Mouse (Mus musculus) embryonic stem cell, embryonic (primary cell): ENCODE data around the gene Bcar1.

Source experiments
- CTCF ChIA-PET, 4 experiments: fragments of 300-600 bp in 2 of 4; fragments of 350-600 bp in 2 of 4; sonication (Branson Sonifier 250); formaldehyde crosslinking; loops; one replicate each; lab custom pipeline; 2022; ENCODE audit warnings: inconsistent platforms in 2 of 4; lab: Charles Lee
- POLR2A ChIA-PET, 4 experiments: fragments of 300-600 bp in 2 of 4; fragments of 350-600 bp in 2 of 4; sonication (Branson Sonifier 250); formaldehyde crosslinking; loops; one replicate each; lab custom pipeline; 2022; ENCODE audit warnings: antibody characterized with exemption in 4 of 4, inconsistent platforms in 1 of 4; lab: Charles Lee

Gene Bcar1

DNA sequence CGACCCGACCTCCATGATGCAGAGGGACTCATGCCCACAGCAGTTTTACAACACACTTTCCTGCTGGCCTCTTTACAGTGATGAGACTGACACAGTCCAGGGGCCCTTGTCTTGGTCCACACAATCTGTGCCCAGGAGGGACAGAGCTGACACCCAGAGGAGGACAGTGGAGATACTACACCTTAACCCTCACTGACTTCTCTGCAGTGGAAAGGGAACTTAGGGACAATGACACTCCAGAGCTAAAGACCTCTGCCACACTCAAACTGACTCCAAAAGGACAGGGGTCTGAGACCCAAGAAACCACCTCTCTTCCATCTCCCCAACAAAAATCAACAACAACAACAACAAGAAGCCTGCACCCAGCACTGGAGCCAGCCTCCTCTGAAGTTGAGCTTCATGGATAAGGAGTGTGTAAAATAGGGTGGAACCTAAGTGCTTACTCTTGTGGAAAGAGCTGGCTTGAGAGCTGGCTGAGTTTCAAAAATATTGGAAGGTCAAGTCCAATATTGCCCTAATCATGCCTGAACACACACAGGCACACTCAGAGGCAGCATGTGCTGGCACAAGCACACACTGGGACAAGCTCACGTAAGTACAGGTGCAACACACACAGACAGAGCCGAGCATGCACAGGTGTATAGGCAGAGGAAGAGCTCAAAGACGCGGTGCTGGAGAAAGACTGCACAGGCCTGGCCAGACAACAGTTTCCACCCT, 9.2 kb downstream of the Bcar1 start:
- POLR2A ChIA-PET, result interaction anchor here in 3 of 4 experiments (1.0 to 6.2 kb wide), 9 partner anchors 8 to 90 kb away, joined by 3 to 46 read pairs (median 4); no protein-coding TSS in a partner anchor
- CTCF ChIA-PET, result interaction anchor here in 2 of 4 experiments (1.0 to 3.7 kb wide), 3 partner anchors 16 to 18 kb away, joined by 3 to 16 read pairs (median 4); no protein-coding TSS in a partner anchor

DNA sequence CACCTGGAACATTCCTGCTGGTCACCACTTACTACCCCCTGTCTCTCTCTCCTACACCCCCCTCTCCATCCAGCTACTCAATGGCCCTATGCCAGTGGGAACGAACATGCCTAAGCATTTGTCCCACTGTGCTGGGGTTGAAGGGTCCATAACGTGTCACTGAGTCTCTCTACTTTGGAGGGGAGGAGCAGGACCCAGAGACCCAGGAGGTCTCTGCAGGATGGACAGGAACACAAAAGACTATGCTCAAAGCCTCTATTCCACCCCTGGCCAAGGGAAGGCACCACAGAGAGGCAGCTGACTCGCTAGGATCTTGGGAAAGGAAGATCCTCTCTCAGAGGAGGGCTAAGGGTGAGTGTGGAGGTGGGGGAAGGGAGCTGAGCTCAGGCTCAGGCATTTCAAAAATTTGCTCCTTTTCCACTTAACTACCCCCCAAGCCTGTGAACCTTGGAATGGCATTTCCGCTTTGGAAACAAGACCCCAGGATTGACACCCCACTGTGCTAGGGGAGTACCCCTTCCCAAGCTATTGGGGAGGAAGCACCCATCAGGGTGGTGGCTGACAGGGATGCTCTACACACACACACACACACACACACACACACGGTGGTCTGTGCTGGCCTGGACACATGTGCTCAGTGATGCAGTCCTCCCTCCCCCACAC, 9.9 kb downstream of the Bcar1 start:
- ChIA-PET CTCF (interaction anchor here in 2 of 4 experiments (0.6 to 3.7 kb wide), 5 partner anchors 9 to 32 kb away, joined by 3 to 16 read pairs (median 3); no protein-coding TSS in a partner anchor), POLR2A (interaction anchor here in 3 of 4 experiments (0.6 to 6.2 kb wide), 20 partner anchors 8 to 415 kb away, joined by 3 to 46 read pairs (median 4); partner anchors contain the start of gene Zfp1 (in 1 of the 3))

DNA sequence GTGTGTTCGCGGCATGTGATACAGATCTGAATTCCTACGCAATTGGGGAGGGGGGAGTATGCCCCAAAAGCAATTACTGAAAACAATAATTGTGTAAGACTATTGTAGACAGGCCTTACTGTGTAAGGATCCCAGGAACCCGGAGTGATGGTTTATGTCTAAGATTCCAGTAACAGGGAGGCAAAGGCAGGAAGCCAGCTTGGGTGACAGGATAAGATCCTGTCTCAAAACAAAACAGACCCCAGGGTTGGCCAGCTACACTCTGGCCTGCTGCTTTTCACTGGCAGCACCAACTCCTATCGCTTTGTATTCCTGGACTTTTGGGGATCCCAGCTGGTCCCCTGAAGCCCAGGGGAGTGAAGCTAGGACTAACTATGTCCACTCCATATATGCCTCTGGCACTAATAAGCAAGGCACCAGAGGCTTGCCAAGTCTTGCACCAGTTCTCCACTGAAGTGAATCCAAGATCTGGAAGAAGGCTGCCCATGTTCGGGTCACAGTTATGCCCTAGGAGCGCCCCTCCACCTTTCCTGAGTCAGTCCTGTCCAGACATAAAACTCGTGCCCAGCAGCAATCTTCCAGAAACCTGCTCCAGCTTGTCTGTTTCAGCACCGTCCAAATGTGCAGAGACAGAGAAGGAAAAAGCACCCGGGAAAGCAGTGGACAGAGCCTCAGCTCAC, 11.1 kb downstream of the Bcar1 start:
- POLR2A ChIA-PET, result interaction anchor here (0.5 to 6.2 kb wide), 42 partner anchors 9 to 718 kb away, joined by 3 to 46 read pairs (median 4); partner anchors contain the start of genes Adat1 (in 1 of the 4), Tmem170 (in 1 of the 4), Tmem231 (in 1 of the 4) and Zfp1 (in 1 of the 4)
- CTCF ChIA-PET, result interaction anchor here in 3 of 4 experiments (0.5 to 3.7 kb wide), 14 partner anchors 10 to 302 kb away, joined by 3 to 16 read pairs (median 3); no protein-coding TSS in a partner anchor

DNA sequence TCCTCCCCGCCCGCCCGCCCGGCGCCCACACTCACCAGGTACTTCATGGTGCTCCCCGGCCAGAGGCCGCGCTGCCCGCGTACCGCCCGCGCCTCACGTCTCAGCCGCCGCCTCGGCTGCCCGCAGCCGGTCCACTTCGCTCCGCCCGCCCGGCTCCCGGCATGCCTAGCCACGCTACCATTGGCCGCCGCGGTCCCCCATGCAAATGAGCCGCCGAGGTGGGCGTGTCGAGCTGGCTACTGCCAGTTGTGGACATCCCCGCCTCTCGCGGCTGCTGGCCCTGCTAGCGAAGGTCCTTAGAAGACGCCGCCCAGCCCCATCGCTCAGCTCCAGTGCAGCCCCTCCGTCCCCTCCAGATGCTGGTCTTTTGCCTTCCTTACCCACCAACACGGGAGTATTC, 11.6 kb downstream of the Bcar1 start:
- ChIA-PET POLR2A (interaction anchor here (0.5 to 6.2 kb wide), 42 partner anchors 9 to 719 kb away, joined by 3 to 46 read pairs (median 4); partner anchors contain the start of genes Adat1 (in 1 of the 4), Tmem170 (in 1 of the 4), Tmem231 (in 1 of the 4) and Zfp1 (in 1 of the 4)), CTCF (interaction anchor here in 2 of 4 experiments (0.5 to 3.7 kb wide), 11 partner anchors 11 to 303 kb away, joined by 3 to 16 read pairs (median 3); no protein-coding TSS in a partner anchor)

DNA sequence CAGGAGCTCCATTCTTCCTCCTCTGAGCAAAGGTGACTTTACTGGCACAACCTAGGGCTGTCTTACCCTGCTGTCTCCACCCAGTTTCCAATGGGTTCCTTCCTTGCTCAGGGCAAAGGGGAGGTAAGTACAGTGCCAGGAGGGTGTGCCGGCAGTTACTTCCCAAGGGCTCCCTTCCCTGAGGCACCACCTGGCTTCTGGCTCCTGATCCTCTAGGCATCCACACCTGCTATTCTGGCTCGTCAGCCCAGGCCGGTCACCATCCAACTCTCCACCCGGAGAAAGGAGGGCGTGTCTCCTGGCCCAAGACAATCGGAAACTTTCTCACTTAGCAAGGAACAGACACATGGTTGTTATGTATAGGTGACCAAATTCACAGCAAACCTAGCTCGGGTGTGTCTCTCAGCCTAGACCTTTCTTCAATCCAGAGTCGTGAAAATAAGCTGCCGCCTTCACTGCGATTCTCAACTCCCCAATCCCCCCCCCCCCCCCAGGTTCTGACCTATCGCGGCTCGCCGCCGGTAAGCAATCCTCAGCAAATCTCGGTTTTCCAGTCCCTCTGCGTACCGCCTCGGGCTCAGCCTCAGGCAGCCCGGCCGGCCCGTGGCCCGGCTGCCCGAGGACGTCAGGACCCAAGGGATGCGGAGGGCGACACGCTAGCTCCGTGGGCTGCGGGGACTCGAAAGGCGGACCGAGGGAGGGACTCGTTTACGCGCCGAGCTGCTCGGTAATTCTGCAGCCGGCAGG, 12.2 kb downstream of the Bcar1 start:
- ChIA-PET POLR2A (interaction anchor here (0.6 to 6.2 kb wide), 45 partner anchors 10 to 719 kb away, joined by 3 to 46 read pairs (median 4); partner anchors contain the start of genes Adat1 (in 1 of the 4), Gabarapl2 (in 1 of the 4), Tmem170 (in 1 of the 4) and Zfp1 (in 1 of the 4)), CTCF (interaction anchor here (0.6 to 3.7 kb wide), 10 partner anchors 11 to 339 kb away, joined by 3 to 16 read pairs (median 3); no protein-coding TSS in a partner anchor)

DNA sequence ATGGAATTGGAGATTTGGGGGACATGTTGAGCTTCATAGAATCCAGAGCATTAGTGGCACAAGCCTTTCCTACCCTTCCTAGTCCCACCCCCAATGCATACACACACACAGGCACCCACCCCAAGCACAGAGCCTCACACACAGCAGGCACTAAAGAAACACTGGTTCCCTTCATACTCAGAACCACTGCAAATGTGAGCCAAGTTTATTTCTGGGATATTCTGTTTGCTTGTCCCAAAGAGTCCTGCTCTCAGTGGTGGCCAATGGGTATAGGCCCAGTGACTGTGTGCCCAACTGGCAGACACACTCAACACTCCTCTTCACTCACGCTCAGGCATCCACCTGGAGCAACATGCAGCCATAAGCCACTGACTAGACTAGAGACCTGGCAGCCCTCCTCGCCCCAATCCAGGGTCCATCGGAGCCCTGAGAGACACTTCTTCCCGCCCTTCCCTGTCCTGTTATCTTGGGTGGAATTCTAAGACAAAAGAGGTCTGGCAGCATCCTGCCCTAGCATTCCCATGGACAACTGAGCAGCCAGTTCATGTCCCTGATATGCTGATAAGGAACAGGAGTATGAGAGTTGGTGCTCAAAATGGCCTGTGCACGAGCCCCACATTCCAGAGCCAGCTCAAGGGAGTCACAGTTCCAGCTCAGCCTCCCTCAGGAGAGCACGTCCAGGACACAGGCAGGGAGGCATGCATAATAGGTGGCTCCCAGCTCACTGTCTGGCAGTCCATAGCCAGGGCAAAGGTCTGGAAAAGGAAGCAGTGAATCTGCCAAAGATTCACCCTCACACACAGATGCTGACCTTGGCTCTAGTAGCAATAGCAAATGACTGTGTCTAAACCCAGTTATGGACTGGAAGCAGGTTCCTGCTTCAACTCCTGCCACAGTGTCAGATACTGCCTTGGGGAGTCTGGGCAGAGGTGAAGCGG, 14.1 kb downstream of the Bcar1 start:
- ChIA-PET CTCF (interaction anchor here in 2 of 4 experiments (0.9 to 1.4 kb wide), 4 partner anchors 11 to 53 kb away, joined by 3 to 4 read pairs (median 3); no protein-coding TSS in a partner anchor), POLR2A (interaction anchor here in 3 of 4 experiments (0.7 to 6.2 kb wide), 7 partner anchors 8 to 233 kb away, joined by 3 to 46 read pairs (median 3); partner anchors contain the start of gene Gabarapl2 (in 1 of the 3))

DNA sequence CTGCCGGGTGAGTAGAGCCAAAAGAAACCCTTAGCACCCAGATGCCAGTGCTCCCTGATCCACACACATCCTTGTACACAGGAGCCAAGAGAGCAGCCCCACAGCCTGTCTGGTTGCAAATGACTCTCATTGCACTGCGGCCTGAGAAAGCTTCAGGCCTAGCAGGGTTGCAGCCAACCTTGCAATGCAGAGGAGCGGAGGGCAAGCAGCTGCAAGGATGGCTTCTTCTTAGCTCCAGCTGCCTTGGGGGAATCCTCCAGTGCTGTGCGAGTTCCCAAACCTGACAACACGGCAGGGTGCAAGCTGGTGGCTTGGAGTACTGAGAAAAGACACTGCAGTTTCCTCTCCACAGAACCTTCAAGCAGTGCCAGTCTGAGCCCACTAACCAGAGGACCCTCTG, 15.1 kb downstream of the Bcar1 start:
- ChIA-PET CTCF (interaction anchor here in 3 of 4 experiments (0.6 to 0.9 kb wide), 3 partner anchors 9 to 75 kb away, joined by 3 read pairs; no protein-coding TSS in a partner anchor), POLR2A (interaction anchor here in 2 of 4 experiments (0.7 to 6.2 kb wide), 3 partner anchors 9 to 234 kb away, joined by 3 to 46 read pairs (median 3); no protein-coding TSS in a partner anchor)

DNA sequence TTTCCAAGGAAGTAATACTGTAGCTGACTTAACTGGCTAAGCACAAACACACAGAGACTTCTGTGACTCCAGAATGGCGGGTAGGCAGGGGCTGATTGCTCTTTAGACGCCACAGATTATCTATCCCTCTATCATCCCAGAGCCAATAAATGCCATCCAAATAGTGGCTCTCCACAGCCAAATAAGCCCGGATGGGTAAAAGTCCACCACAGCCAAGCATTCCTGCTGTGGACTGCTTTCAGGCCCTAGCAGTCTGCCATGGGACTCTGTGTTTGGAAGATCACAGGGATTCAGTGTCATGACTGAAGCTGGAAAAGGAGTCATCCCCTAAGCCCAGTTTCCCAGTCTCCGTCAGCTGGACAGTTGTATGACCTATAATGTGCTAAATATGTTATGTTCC, 16.1 kb downstream of the Bcar1 start:
- ChIA-PET CTCF (no interaction called here), POLR2A (interaction anchor here in 2 of 4 experiments (0.6 to 1.3 kb wide), 4 partner anchors 10 to 42 kb away, joined by 3 read pairs; no protein-coding TSS in a partner anchor)

DNA sequence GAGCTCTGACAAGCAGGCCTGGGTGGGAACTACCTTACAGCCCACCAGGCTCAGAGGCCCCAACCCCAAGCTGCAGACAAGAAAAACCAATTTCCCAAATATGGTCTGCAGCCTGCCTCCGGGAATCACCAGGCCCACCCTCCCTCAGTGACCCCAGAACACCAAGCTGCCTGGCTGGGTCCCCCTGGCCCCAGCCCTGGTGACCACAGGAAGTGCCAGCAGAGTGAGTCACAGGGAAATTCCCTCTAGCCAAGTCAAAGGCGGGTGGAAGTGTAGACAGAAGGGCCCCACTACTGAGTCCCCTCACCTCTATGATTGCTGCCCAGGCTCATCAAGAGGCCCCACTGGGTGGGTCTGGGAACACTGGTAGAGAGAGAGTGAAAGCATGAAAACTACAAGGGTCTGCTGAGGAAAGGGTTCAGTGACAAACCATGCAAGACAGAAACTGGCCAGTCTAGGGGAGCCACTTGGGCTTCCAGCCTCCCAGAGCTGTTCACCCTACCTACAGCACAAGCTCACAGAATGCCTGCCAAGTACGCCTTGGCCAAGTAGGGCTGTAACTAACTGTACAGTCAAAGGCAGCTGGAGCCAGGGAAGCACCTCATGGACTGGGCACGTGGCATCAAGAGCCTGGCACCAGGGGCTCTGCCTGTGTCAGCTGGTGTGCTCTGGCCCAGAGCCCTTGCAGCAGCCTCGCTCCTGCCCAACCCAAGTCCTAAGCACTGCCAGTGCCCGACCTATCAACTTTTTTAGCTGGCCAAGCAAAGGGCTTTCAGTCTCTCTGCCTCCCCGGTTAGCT, 17.3 kb downstream of the Bcar1 start:
- CTCF ChIA-PET, result interaction anchor here in 2 of 4 experiments (0.6 to 1.0 kb wide), 3 partner anchors 14 to 50 kb away, joined by 3 read pairs; no protein-coding TSS in a partner anchor
- POLR2A ChIA-PET, result interaction anchor here (0.6 to 1.5 kb wide), 11 partner anchors 9 to 128 kb away, joined by 3 to 6 read pairs (median 3); partner anchors contain the start of gene Cfdp1 (in 1 of the 4)

DNA sequence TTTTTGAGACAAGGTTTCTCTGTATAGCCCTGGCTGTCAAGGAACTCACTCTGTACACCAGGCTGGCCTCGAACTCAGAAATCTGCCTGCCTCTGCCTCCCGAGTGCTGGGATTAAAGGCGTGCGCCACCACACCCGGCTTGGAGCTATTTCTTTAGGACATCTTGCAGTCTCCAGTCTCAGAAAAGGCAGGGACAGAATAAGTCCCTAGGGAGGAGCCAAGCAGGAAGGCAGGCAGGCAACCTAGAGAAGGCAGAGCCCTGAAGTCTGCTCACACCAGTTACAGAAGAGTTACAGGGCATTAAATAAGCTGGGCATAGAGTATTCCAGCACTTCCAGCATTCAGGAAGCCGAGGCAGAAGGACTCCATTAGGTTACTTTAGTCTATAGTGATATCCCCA, 18.3 kb downstream of the Bcar1 start:
- ChIA-PET POLR2A (interaction anchor here in 2 of 4 experiments (0.5 to 1.5 kb wide), 5 partner anchors 9 to 273 kb away, joined by 3 to 14 read pairs (median 4); no protein-coding TSS in a partner anchor), CTCF (interaction anchor here in 2 of 4 experiments (1.5 kb wide), 2 partner anchors 12 to 40 kb away, joined by 3 to 7 read pairs; no protein-coding TSS in a partner anchor)

DNA sequence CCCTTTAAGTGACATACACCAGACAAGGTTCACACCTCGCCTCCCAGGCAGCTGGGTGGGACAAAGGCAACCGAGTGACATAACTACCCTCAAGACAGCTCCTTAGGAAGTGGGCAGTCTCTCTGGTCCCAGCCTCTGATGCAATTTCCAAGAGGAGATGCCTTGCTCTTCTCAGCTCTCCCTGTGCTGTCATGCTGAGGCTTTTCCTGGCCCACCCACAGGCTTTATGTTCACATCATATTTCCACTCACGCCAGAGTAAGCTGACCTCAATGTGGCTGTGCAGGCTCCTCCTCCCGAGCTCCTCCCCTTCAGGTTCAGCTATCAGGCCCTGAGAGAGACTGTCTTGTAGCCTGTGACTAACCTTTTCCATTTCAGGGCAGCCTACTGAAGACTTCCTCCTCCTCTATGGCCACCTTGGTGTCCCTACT, 23.5 kb downstream of the Bcar1 start:
- ChIA-PET CTCF (interaction anchor here in 2 of 4 experiments (0.6 to 3.6 kb wide), 4 partner anchors 9 to 186 kb away, joined by 3 to 16 read pairs (median 3); no protein-coding TSS in a partner anchor), POLR2A (interaction anchor here in 3 of 4 experiments (0.7 to 5.0 kb wide), 5 partner anchors 9 to 46 kb away, joined by 3 to 46 read pairs (median 4); no protein-coding TSS in a partner anchor)

DNA sequence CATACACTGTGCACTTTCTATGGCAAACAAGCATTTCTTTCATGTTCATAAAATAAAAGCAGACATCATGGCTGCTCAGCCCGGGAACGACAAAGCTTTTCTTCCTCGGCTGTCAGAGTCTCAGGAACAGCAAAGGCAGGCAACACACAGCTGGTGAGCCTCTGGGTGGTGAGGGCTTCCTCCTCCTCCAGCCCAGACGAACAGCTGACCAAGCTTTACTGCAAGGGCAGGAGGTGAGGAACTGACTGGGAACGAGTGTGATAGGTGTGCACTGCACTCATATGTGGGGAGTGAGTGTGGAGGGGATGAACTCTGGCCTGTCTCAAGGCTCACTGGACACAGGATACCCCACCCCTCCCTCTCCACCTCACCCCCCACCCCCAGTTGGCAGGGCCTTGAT, 24.7 kb downstream of the Bcar1 start:
- ChIA-PET POLR2A (interaction anchor here in 3 of 4 experiments (0.7 to 5.0 kb wide), 7 partner anchors 9 to 70 kb away, joined by 3 to 46 read pairs (median 4); no protein-coding TSS in a partner anchor), CTCF (interaction anchor here in 3 of 4 experiments (0.6 to 3.6 kb wide), 5 partner anchors 12 to 38 kb away, joined by 3 to 16 read pairs (median 4); no protein-coding TSS in a partner anchor)

DNA sequence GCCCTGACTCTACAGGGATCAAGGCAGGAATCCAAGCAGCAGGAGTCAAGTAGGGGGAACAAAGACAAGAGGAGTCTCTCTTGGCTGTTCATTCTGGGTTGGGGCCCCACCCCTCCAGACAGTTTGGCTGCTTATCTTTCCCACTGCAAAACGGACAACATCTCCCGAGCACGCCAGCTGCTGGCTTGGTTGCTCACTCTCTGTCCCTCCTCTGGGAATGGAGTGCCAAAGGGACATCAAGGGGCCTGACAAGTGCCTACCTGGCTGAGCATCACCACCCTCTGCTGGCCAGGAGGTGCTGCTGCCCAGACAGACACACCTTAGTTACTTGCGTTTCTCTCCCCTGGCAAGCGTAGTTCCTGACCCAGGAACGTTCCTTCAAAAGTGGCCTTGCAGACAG, 25.7 kb downstream of the Bcar1 start:
- CTCF ChIA-PET, result interaction anchor here in 3 of 4 experiments (0.6 to 3.6 kb wide), 9 partner anchors 9 to 108 kb away, joined by 3 to 16 read pairs (median 4); no protein-coding TSS in a partner anchor
- POLR2A ChIA-PET, result interaction anchor here in 2 of 4 experiments (0.9 to 5.0 kb wide), 10 partner anchors 8 to 136 kb away, joined by 3 to 46 read pairs (median 4); partner anchors contain the start of gene Cfdp1 (in 1 of the 2)

DNA sequence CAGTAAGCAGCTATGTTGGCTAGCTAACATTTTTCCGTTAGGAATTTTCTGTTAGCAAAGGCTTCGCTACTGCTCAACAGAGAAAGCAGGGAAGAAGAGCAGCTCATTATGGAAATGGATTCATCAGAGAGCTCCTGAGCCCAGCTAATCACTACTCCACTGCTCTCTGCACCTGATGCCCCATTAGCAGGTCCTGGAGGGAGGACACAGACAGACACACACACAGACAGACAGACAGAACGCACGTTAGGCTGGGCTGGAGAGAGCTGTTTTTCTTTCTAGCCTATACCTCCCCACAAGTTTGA, 26.2 kb downstream of the Bcar1 start:
- ChIA-PET POLR2A (interaction anchor here (0.8 to 5.0 kb wide), 11 partner anchors 10 to 136 kb away, joined by 3 to 46 read pairs (median 3); partner anchors contain the start of gene Cfdp1 (in 1 of the 4)), CTCF (interaction anchor here in 2 of 4 experiments (0.5 to 3.6 kb wide), 9 partner anchors 9 to 196 kb away, joined by 3 to 16 read pairs (median 4); no protein-coding TSS in a partner anchor)
